In the genomic region with DNA sequence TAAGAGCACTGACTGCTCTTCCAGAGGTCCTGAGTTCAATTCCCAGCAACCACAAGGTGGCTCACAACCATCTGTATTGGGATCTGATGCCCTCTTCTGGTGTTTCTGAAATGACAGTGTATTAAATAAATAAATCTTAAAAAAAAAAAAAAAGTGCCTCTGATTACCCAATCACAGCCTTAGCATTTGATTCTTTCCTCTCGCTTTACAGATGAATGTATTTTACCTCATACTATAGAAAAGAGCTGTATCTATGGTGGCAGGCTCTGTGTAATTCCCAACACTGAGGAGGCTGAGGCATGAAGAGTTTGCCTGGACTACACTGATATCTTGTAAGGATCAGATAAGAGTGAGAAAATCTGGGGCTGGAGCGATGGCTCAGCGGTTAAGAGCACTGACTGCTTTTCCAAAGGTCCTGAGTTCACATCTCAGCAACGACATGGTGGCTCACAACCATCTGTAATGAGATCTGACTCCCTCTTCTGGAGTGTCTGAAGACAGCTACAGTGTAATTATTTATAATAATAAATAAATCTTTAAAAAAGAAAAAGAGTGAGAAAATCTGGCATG, we compare ENCODE assay signal across 8 mouse cellular contexts. TPM values are rescaled to one million over a fixed set of nuclear protein-coding genes. Genes with fewer than 3 reads are reported as not detected.
DNase-seq lines count a peak whose midpoint lies in the region; ATAC-seq and TF ChIP-seq lines count a peak whose summit lies in the region.
"Not testable (repeated sequence)": the region's sequence is repeated elsewhere in the genome, so short reads cannot be mapped to it uniquely, and the experiment has no call there.

No protein-coding gene starts in this region.

- H3K4me1 ChIP-seq in embryonic fibroblast, embryonic 13.5 days (ENCODE audit: control insufficient read depth, insufficient read depth, low read length); heart, embryonic 13.5 days; midbrain, embryonic 12.5 days: not testable (repeated sequence)
- peaks cover 29% of the 10 kb centered on the region for H3K4me1 ChIP-seq in liver, embryonic 12.5 days

- 14% methylated on average over 4 of the region's 4 CpGs for WGBS in heart, embryonic 13.5 days
- 13% methylated on average over 4 of the region's 4 CpGs for WGBS in liver, embryonic 12.5 days (ENCODE audit: insufficient replicate concordance)
- 31% methylated on average over 4 of the region's 4 CpGs for WGBS in midbrain, embryonic 12.5 days

- H3K27ac ChIP-seq in embryonic fibroblast, embryonic 13.5 days (ENCODE audit: insufficient read depth, low read length): peak overlapping the region; percentile 85
- H3K27ac ChIP-seq in heart, embryonic 13.5 days (replicated peaks): peak overlapping the region; percentile 93
- peak overlapping the region; percentile 96 for H3K27ac ChIP-seq in liver, embryonic 12.5 days
- peak overlapping the region; percentile 83 for H3K27ac ChIP-seq in midbrain, embryonic 12.5 days (replicated peaks)

- peak overlapping the region; percentile 78 for H3K9ac ChIP-seq in heart, embryonic 13.5 days
- H3K9ac ChIP-seq in liver, embryonic 12.5 days: peak overlapping the region; percentile 82
- H3K9ac ChIP-seq in midbrain, embryonic 12.5 days (replicated peaks): peak overlapping the region; percentile 57; the same call in 1 of the 2 replicates

- peaks cover 11% of the 10 kb centered on the region for H3K36me3 ChIP-seq in heart, embryonic 13.5 days
- not testable (repeated sequence) for H3K36me3 ChIP-seq in liver, embryonic 12.5 days; midbrain, embryonic 12.5 days; splenic B cell, adult 2 months (ENCODE audit: control insufficient read depth, insufficient read depth, low read length, poor library complexity, severe bottlenecking)

- TF ChIP-seq CTCF in embryonic fibroblast, embryonic 13.5 days (IDR thresholded peaks at IDR 0.05; ENCODE audit: borderline replicate concordance, insufficient read depth, low read length): not testable (repeated sequence)

- H3K9me3 ChIP-seq in heart, embryonic 13.5 days; liver, embryonic 12.5 days (replicated peaks); midbrain, embryonic 12.5 days: not testable (repeated sequence)

- TF ChIP-seq POLR2A in embryonic fibroblast, embryonic 13.5 days (IDR thresholded peaks at IDR 0.05; ENCODE audit: low read depth, low read length): not testable (repeated sequence)

- H3K27me3 ChIP-seq in heart, embryonic 13.5 days (replicated peaks); liver, embryonic 12.5 days (replicated peaks); midbrain, embryonic 12.5 days; splenic B cell, adult 2 months (ENCODE audit: control insufficient read depth, insufficient read depth, low read length, poor library complexity, severe bottlenecking): not testable (repeated sequence)

- peak; percentile 55 for DNase-seq in CD4-positive, CD25-positive, alpha-beta regulatory T cell, adult 2 months (ENCODE audit: low read depth, low spot score)
- peak; percentile 43 for DNase-seq in brain, adult 2 months (ENCODE audit: low read depth, low spot score)
- peak; percentile 11 for DNase-seq in kidney, adult 11 months
- peak; percentile 50 for DNase-seq in splenic B cell, adult 2 months (ENCODE audit: low read depth, low spot score)

- peak overlapping the region; percentile 86 for H3K4me2 ChIP-seq in heart, embryonic 13.5 days
- peak overlapping the region; percentile 99 for H3K4me2 ChIP-seq in liver, embryonic 12.5 days
- peak overlapping the region; percentile 71 for H3K4me2 ChIP-seq in midbrain, embryonic 12.5 days (replicated peaks)

- ATAC-seq in heart, embryonic 13.5 days (ENCODE audit: extremely low read depth, insufficient number of reproducible peaks, low FRiP score, low TSS enrichment); midbrain, embryonic 12.5 days (ENCODE audit: low FRiP score, low read depth): not testable (repeated sequence)
- peak; percentile 31 for ATAC-seq in liver, embryonic 12.5 days

- H3K4me3 ChIP-seq in embryonic fibroblast, embryonic 13.5 days (ENCODE audit: insufficient read depth, low read length): peak overlapping the region; percentile 70
- H3K4me3 ChIP-seq in heart, embryonic 13.5 days: peak overlapping the region; percentile 67
- peak overlapping the region; percentile 76 for H3K4me3 ChIP-seq in liver, embryonic 12.5 days
- peak overlapping the region; percentile 53 for H3K4me3 ChIP-seq in midbrain, embryonic 12.5 days

RNA-seq across cellular contexts. Expression of a gene that starts 0.8 kb away (rescaled TPM):
- polyA plus RNA-seq in embryonic fibroblast, embryonic 13.5 days (2011; ENCODE audit: insufficient read length, low read depth, missing spikeins): 5.6 and 8.4 TPM in 2 replicates
- polyA plus RNA-seq in heart, embryonic 13.5 days (2015; fragmentation: Nextera tagmentation; extraction: Ambion mirVana): 7.1 and 7.4 TPM in 2 replicates
- polyA plus RNA-seq in liver, embryonic 12.5 days (2016; fragmentation: Nextera tagmentation; extraction: Ambion mirVana): 8.3 and 8.4 TPM in 2 replicates
- polyA plus RNA-seq in midbrain, embryonic 12.5 days (2016; fragmentation: Nextera tagmentation; extraction: Ambion mirVana): 9.0 and 10.4 TPM in 2 replicates

RNA-seq across cellular contexts. Expression of a gene that starts 18.2 kb away (rescaled TPM):
- 22.0 and 25.5 TPM in 2 replicates for polyA plus RNA-seq in embryonic fibroblast, embryonic 13.5 days (2011; ENCODE audit: insufficient read length, low read depth, missing spikeins)
- 35.4 and 38.2 TPM in 2 replicates for polyA plus RNA-seq in heart, embryonic 13.5 days (2015; fragmentation: Nextera tagmentation; extraction: Ambion mirVana)
- 12.3 and 12.4 TPM in 2 replicates for polyA plus RNA-seq in liver, embryonic 12.5 days (2016; fragmentation: Nextera tagmentation; extraction: Ambion mirVana)
- 29.1 and 31.0 TPM in 2 replicates for polyA plus RNA-seq in midbrain, embryonic 12.5 days (2016; fragmentation: Nextera tagmentation; extraction: Ambion mirVana)

RNA-seq across cellular contexts. Expression of a gene that starts 27.2 kb away (rescaled TPM):
- 50.4 and 67.0 TPM in 2 replicates for polyA plus RNA-seq in embryonic fibroblast, embryonic 13.5 days (2011; ENCODE audit: insufficient read length, low read depth, missing spikeins)
- 63.3 and 64.4 TPM in 2 replicates for polyA plus RNA-seq in heart, embryonic 13.5 days (2015; fragmentation: Nextera tagmentation; extraction: Ambion mirVana)
- polyA plus RNA-seq in liver, embryonic 12.5 days (2016; fragmentation: Nextera tagmentation; extraction: Ambion mirVana): 80.0 and 82.2 TPM in 2 replicates
- 88.6 and 92.2 TPM in 2 replicates for polyA plus RNA-seq in midbrain, embryonic 12.5 days (2016; fragmentation: Nextera tagmentation; extraction: Ambion mirVana)

RNA-seq across cellular contexts. Expression of a gene that starts 34.9 kb away (rescaled TPM):
- 51.2 and 54.9 TPM in 2 replicates for polyA plus RNA-seq in embryonic fibroblast, embryonic 13.5 days (2011; ENCODE audit: insufficient read length, low read depth, missing spikeins)
- polyA plus RNA-seq in heart, embryonic 13.5 days (2015; fragmentation: Nextera tagmentation; extraction: Ambion mirVana): 17.1 and 19.3 TPM in 2 replicates
- 9.6 and 10.3 TPM in 2 replicates for polyA plus RNA-seq in liver, embryonic 12.5 days (2016; fragmentation: Nextera tagmentation; extraction: Ambion mirVana)
- 37.7 and 38.4 TPM in 2 replicates for polyA plus RNA-seq in midbrain, embryonic 12.5 days (2016; fragmentation: Nextera tagmentation; extraction: Ambion mirVana)

RNA-seq across cellular contexts. Expression of a gene that starts 35.0 kb away (rescaled TPM):
- 1.5 and 1.6 TPM in 2 replicates for polyA plus RNA-seq in embryonic fibroblast, embryonic 13.5 days (2011; ENCODE audit: insufficient read length, low read depth, missing spikeins)
- polyA plus RNA-seq in heart, embryonic 13.5 days (2015; fragmentation: Nextera tagmentation; extraction: Ambion mirVana): 1.9 and 2.7 TPM in 2 replicates
- 12.9 and 13.5 TPM in 2 replicates for polyA plus RNA-seq in liver, embryonic 12.5 days (2016; fragmentation: Nextera tagmentation; extraction: Ambion mirVana)
- polyA plus RNA-seq in midbrain, embryonic 12.5 days (2016; fragmentation: Nextera tagmentation; extraction: Ambion mirVana): 1.0 and 1.9 TPM in 2 replicates
